Mouse (Mus musculus) ES-E14 (cell line): ENCODE measurements around the gene Map1lc3b. TPM values are rescaled to one million over a fixed set of nuclear protein-coding genes. Genes with fewer than 3 reads are reported as not detected.

Experiments used
- DNase-seq: peaks from one replicate; pipeline ENCODE4 v3.0.0-alpha.2; 2013; ENCODE audit warnings: low read depth, low spot score
- H3K27ac ChIP-seq: 2 replicates; pipeline ENCODE4 v1.5.1; 2012; ENCODE audit warnings: low read depth, mild to moderate bottlenecking, low read length, moderate library complexity, mixed read lengths; ENCODE audit not compliant: poor library complexity, insufficient read depth, severe bottlenecking
- H3K36me3 ChIP-seq: 2 replicates; pipeline ENCODE4 v1.6.1; 2012; ENCODE audit warnings: mild to moderate bottlenecking, low read length, moderate library complexity, mixed read lengths; ENCODE audit not compliant: control insufficient read depth, poor library complexity, insufficient read depth, severe bottlenecking
- H3K4me1 ChIP-seq, 2 experiments: fragments of 150-350 bp in 1 of 2; sonication (generic) in 1 of 2; 2 replicates each; pipeline ENCODE4 v1.6.1; 2012; ENCODE audit warnings: low read length in 2 of 2, mild to moderate bottlenecking in 1 of 2, mixed read lengths in 1 of 2; ENCODE audit not compliant: control insufficient read depth in 2 of 2, insufficient read depth in 2 of 2, poor library complexity in 1 of 2
- H3K4me3 ChIP-seq, 2 experiments: fragments of 150-350 bp in 1 of 2; sonication (generic) in 1 of 2; 2 replicates each; pipeline ENCODE4 v1.5.1; 2012; ENCODE audit warnings: low read length in 2 of 2, low read depth in 1 of 2, mild to moderate bottlenecking in 1 of 2, mixed read lengths in 1 of 2; ENCODE audit not compliant: insufficient read depth in 1 of 2, poor library complexity in 1 of 2, severe bottlenecking in 1 of 2
- H3K9ac ChIP-seq: 2 replicates; pipeline ENCODE4 v1.6.1; 2012; ENCODE audit warnings: low read depth, mild to moderate bottlenecking, low read length, mixed read lengths; ENCODE audit not compliant: poor library complexity, insufficient read depth, severe bottlenecking
- H3K9me3 ChIP-seq: fragments of 150-350 bp; sonication (generic); 2 replicates; pipeline ENCODE4 v1.6.1; 2012; ENCODE audit warnings: low read depth, mild to moderate bottlenecking, low read length; ENCODE audit not compliant: control insufficient read depth, insufficient read depth
- CHD2 ChIP-seq: IDR thresholded peaks from 2 replicates; pipeline ENCODE4 v1.6.1; 2014; ENCODE audit warnings: mild to moderate bottlenecking, low read depth, low read length, inconsistent platforms
- HCFC1 ChIP-seq: IDR thresholded peaks from 2 replicates; pipeline ENCODE4 v1.6.1; 2012; ENCODE audit warnings: low read length, inconsistent platforms, borderline replicate concordance; ENCODE audit not compliant: insufficient read depth
- MAFK ChIP-seq: IDR thresholded peaks from 2 replicates; pipeline ENCODE4 v1.6.1; 2014; ENCODE audit warnings: mild to moderate bottlenecking, low read depth, low read length, inconsistent platforms; ENCODE audit not compliant: insufficient read depth
- ZC3H11A ChIP-seq: IDR thresholded peaks from 2 replicates; pipeline ENCODE4 v1.6.1; 2012; ENCODE audit warnings: low read depth, mild to moderate bottlenecking, inconsistent platforms, low read length, borderline replicate concordance
- ZNF384 ChIP-seq: IDR thresholded peaks from 2 replicates; pipeline ENCODE4 v1.6.1; 2012; ENCODE audit warnings: low read depth, low read length, inconsistent platforms
- in situ Hi-C, 2 experiments: fragments of 600-800 bp; cut with MboI; formaldehyde crosslinking; loops; one replicate each; pipeline ENCODE4 v1.15.1; 2025; ENCODE audit warnings: low sequenced_read_pairs in 2 of 2, inconsistent platforms in 1 of 2; ENCODE audit not compliant: unreplicated experiment in 2 of 2
- total RNA-seq: library from RNA; depleted of rRNA; stranded (reverse); fragments of 300-350 nt; gene quantifications from 2 replicates; pipeline ENCODE4 v1.2.3, GENCODE M21; 2012

Map1lc3b gene
- total RNA-seq, 1 experiment, result 92.4 TPM

GRCm38 (mm10) chr8:121619401-121619995, 29.3 kb downstream of the Map1lc3b start:
- Histone ChIP-seq H3K36me3 (peaks cover 7% of the 10 kb centered on the region; the same call in 1 of the 2 replicates), H3K4me1 (no peaks in the 10 kb centered on the region), H3K9ac (no peak overlapping the region), H3K4me3 (no peak overlapping the region), H3K27ac (no peak overlapping the region), H3K9me3 (no peaks in the 10 kb centered on the region)
- in situ Hi-C loops, result no loop called here
- TF ChIP-seq ZNF384 (no peak), ZC3H11A (no peak), CHD2 (no peak), MAFK (no peak), HCFC1 (no peak)
- DNase-seq, result no peak

DNA sequence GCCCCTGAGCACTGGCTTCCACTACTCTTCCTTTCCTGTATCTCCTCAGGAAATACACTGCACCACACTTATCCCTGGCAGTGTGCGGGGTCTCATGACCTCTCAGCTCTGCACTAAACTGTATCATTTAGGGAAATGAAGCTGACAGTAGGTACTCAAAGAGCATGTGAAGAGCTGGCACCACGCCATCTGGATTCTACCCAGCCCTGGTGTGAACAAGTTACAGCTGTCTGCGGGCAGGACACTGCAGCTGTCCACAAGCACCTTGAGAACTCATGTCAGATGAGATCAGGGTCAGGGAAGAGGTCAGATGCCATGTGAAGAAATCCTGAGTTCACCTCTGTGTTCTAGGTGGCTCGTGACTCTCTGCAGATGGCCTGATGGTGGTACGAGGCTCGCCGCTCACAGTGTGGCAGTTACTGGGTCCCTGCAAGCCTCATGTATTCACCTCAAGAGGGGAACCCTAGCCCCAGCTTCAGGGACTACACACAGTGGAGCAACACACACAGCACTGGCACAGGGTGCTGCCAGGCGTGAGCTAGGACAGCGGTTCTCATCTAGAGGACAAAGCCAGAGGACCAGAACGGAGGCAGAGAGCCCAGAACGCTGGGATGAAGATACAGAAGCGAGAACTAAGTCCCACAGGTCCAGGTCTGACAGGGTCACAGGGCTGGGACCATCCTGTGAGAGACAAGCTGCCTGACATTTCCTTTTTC, 30.8 kb downstream of the Map1lc3b start:
- no peaks in the 10 kb centered on the region for H3K4me1 ChIP-seq
- H3K9me3 ChIP-seq, result no peaks in the 10 kb centered on the region
- no peak for TF ChIP-seq ZNF384
- no peak for TF ChIP-seq CHD2
- no peak for TF ChIP-seq ZC3H11A
- no peak for TF ChIP-seq MAFK
- TF ChIP-seq HCFC1, result no peak
- H3K9ac ChIP-seq, result no peak overlapping the region
- no peak overlapping the region for H3K27ac ChIP-seq
- H3K36me3 ChIP-seq, result peaks cover 5% of the 10 kb centered on the region; the same call in 1 of the 2 replicates
- no peak for DNase-seq
- no peak overlapping the region for H3K4me3 ChIP-seq
- in situ Hi-C loops, result no loop called here

DNA sequence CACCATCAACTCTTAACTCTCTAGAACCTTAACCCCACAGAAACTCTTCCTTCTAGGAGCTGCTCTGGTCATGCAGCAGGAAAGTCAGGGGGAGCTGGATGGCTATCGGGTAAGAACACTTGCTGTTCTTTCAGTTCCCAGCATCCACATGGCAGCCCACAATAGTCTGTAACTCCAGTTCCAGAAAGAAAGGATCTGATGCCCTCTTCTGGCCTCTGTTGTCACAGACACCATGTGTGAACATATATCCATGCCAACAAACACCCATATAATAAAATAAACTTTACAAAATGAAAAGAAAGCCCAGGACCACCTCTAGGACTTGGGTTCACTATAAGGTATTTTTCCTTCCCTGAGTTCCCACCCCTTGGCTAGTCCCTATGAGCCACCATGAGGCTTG, 31.7 kb downstream of the Map1lc3b start:
- no peak overlapping the region for H3K27ac ChIP-seq
- DNase-seq, result no peak
- no peak overlapping the region for H3K9ac ChIP-seq
- H3K36me3 ChIP-seq, result peaks cover 5% of the 10 kb centered on the region; the same call in 1 of the 2 replicates
- H3K4me1 ChIP-seq, result no peaks in the 10 kb centered on the region
- in situ Hi-C loops, result no loop called here
- TF ChIP-seq ZNF384, result no peak
- no peak for TF ChIP-seq ZC3H11A
- TF ChIP-seq HCFC1, result no peak
- TF ChIP-seq CHD2, result no peak
- TF ChIP-seq MAFK, result no peak
- H3K9me3 ChIP-seq, result no peaks in the 10 kb centered on the region
- H3K4me3 ChIP-seq, result no peak overlapping the region

- no peak for DNase-seq
- Histone ChIP-seq H3K4me1 (no peaks in the 10 kb centered on the region), H3K9me3 (no peaks in the 10 kb centered on the region), H3K27ac (no peak overlapping the region), H3K36me3 (peaks cover 3% of the 10 kb centered on the region; the same call in 1 of the 2 replicates), H3K9ac (no peak overlapping the region), H3K4me3 (no peak overlapping the region)
- TF ChIP-seq CHD2 (no peak), MAFK (no peak), HCFC1 (no peak), ZC3H11A (no peak), ZNF384 (no peak)
- in situ Hi-C loops, result no loop called here
These were observed 32.9 kb downstream of the Map1lc3b start for GRCm38 (mm10) chr8:121623043-121623442.
